Comparison of ENCODE assay signal across 22 mouse cellular contexts in genomic region chr7:122476697-122477096, GRCm38 (mm10).
DNase-seq lines count a peak whose midpoint lies in the region; ATAC-seq and TF ChIP-seq lines count a peak whose summit lies in the region.
"Had no signal": no experiment of that assay in that cellular context is flagged by ENCODE, and none has a peak within 500 bp of the region (broad histone marks: within the 10 kb centered on the region; RNA-seq: fewer than 3 reads in every experiment).

No protein-coding gene starts in this region.

- H3K4me1 ChIP-seq in midbrain, embryonic 11.5 days (ENCODE audit: control insufficient read depth, insufficient read depth, low read length), result peaks cover 22% of the 10 kb centered on the region
- H3K4me1 ChIP-seq in midbrain, postnatal 0 days (ENCODE audit: insufficient read depth, low read length), result peaks cover 11% of the 10 kb centered on the region; the same call in 1 of the 2 replicates
- H3K4me1 ChIP-seq in hindbrain, postnatal 0 days (ENCODE audit: insufficient read depth, low read length), result peaks cover 8% of the 10 kb centered on the region
- H3K4me1 ChIP-seq: heart, embryonic 12.5 days; limb, embryonic 12.5 days; liver, embryonic 12.5 days had no signal

- no peak for TF ChIP-seq CTCF in midbrain, postnatal 0 days (IDR thresholded peaks at IDR 0.05)
- TF ChIP-seq CTCF in hindbrain, postnatal 0 days (IDR thresholded peaks at IDR 0.05; ENCODE audit: low read depth), result no peak

- no peaks in the 10 kb centered on the region for H3K36me3 ChIP-seq in midbrain, embryonic 11.5 days (ENCODE audit: control insufficient read depth, insufficient read depth, low read length)
- no peaks in the 10 kb centered on the region for H3K36me3 ChIP-seq in midbrain, postnatal 0 days (ENCODE audit: insufficient read depth, low read length)
- H3K36me3 ChIP-seq in hindbrain, postnatal 0 days (ENCODE audit: insufficient read depth, low read length), result no peaks in the 10 kb centered on the region
- H3K36me3 ChIP-seq: G1E; heart, embryonic 12.5 days; limb, embryonic 12.5 days; liver, embryonic 12.5 days had no signal

- H3K27me3 ChIP-seq in midbrain, embryonic 11.5 days (ENCODE audit: control insufficient read depth, insufficient read depth, low read length), result no peaks in the 10 kb centered on the region
- H3K27me3 ChIP-seq in midbrain, postnatal 0 days (ENCODE audit: insufficient read depth, low read length), result no peaks in the 10 kb centered on the region
- no peaks in the 10 kb centered on the region for H3K27me3 ChIP-seq in hindbrain, postnatal 0 days (ENCODE audit: insufficient read depth, low read length)
- H3K27me3 ChIP-seq: liver, embryonic 12.5 days had no signal

- no peak overlapping the region for H3K9ac ChIP-seq in midbrain, embryonic 11.5 days (ENCODE audit: low read length)
- no peak overlapping the region for H3K9ac ChIP-seq in midbrain, postnatal 0 days (replicated peaks; ENCODE audit: low read length, poor library complexity, severe bottlenecking)
- H3K9ac ChIP-seq in hindbrain, postnatal 0 days (replicated peaks; ENCODE audit: low read length), result no peak overlapping the region
- H3K9ac ChIP-seq: heart, embryonic 12.5 days; limb, embryonic 12.5 days; liver, embryonic 12.5 days had no signal

- 85% methylated on average over 6 of the region's 6 CpGs for WGBS in midbrain, embryonic 11.5 days
- 74% methylated on average over 6 of the region's 6 CpGs for WGBS in midbrain, postnatal 0 days
- 58% methylated on average over 6 of the region's 6 CpGs for WGBS in hindbrain, postnatal 0 days

- peak overlapping the region; percentile 25 for H3K27ac ChIP-seq in midbrain, embryonic 11.5 days (ENCODE audit: low read depth, low read length)
- no peak overlapping the region for H3K27ac ChIP-seq in midbrain, postnatal 0 days (ENCODE audit: low read depth, low read length)
- H3K27ac ChIP-seq in hindbrain, postnatal 0 days, result 0 out of 2 replicates have a peak overlapping the region, but pooled peaks have one; percentile 72
- H3K27ac ChIP-seq: limb, embryonic 12.5 days; liver, embryonic 12.5 days had no signal

- peak; percentile 42 to 46 for DNase-seq in cerebellum, adult 18-20 months
- DNase-seq in cerebellum, postnatal 36 days, result no peak
- DNase-seq in midbrain, embryonic 11.5 days (ENCODE audit: low spot score, missing footprints), result no peak
- DNase-seq in midbrain, postnatal 0 days (ENCODE audit: low spot score), result no peak
- DNase-seq in hindbrain, postnatal 0 days (ENCODE audit: low spot score), result no peak
- no peak for DNase-seq in adrenal gland, postnatal 25 days
- no peak for DNase-seq in left cerebral cortex, postnatal 10 days (ENCODE audit: extremely low spot score in 1 of 2, low spot score in 2 of 2)
- DNase-seq: adrenal gland, postnatal 36 days; gastrocnemius, postnatal 10 days; heart, adult 11 months; heart, postnatal 14 days; kidney, adult 9 months; lung, adult 2 months; spleen, adult 18-20 months; thymus, postnatal 25 days had no signal

- H3K9me3 ChIP-seq in midbrain, embryonic 11.5 days (ENCODE audit: control insufficient read depth, low read length), result peaks cover 3% of the 10 kb centered on the region; the same call in 1 of the 2 replicates
- no peaks in the 10 kb centered on the region for H3K9me3 ChIP-seq in midbrain, postnatal 0 days (ENCODE audit: low read length)
- peaks cover 4% of the 10 kb centered on the region for H3K9me3 ChIP-seq in hindbrain, postnatal 0 days (ENCODE audit: low read length)

- intact Hi-C loops in left cerebral cortex, postnatal 10 days (cut with DNase I), result no loop called here

- H3K4me2 ChIP-seq in midbrain, embryonic 11.5 days, result no peak overlapping the region
- no peak overlapping the region for H3K4me2 ChIP-seq in midbrain, postnatal 0 days (ENCODE audit: low read depth, low read length, poor library complexity, severe bottlenecking)
- no peak overlapping the region for H3K4me2 ChIP-seq in hindbrain, postnatal 0 days (ENCODE audit: low read depth, low read length)
- H3K4me2 ChIP-seq: heart, embryonic 12.5 days; limb, embryonic 12.5 days; liver, embryonic 12.5 days had no signal

- no peak for ATAC-seq in midbrain, embryonic 11.5 days (ENCODE audit: low FRiP score)
- no peak for ATAC-seq in midbrain, postnatal 0 days (ENCODE audit: low FRiP score)
- no peak for ATAC-seq in hindbrain, postnatal 0 days
- ATAC-seq: liver, embryonic 12.5 days had no signal

- H3K4me3 ChIP-seq in midbrain, embryonic 11.5 days (ENCODE audit: low read depth, low read length), result no peak overlapping the region
- H3K4me3 ChIP-seq in midbrain, postnatal 0 days (ENCODE audit: low read depth, low read length), result no peak overlapping the region
- no peak overlapping the region for H3K4me3 ChIP-seq in hindbrain, postnatal 0 days (ENCODE audit: low read length)
- H3K4me3 ChIP-seq: erythroblast, embryonic 14.5 days; heart, embryonic 12.5 days; limb, embryonic 12.5 days; liver, embryonic 12.5 days; megakaryocyte, embryonic 14.5 days; myocyte had no signal

Comparison
In these comparisons a context has a peak if more than half of its experiments do, and no peak if none do; other contexts are left out.
1. DNase-seq: peak in cerebellum, adult 18-20 months (2 of 2); none in cerebellum, postnatal 36 days (0 of 2), midbrain, embryonic 11.5 days (single experiment), midbrain, postnatal 0 days (single experiment), hindbrain, postnatal 0 days (single experiment), adrenal gland, postnatal 25 days (single experiment) and left cerebral cortex, postnatal 10 days (0 of 2).